Mouse (Mus musculus): ENCODE data around the gene Hist4h4. TPM values are rescaled to one million over a fixed set of nuclear protein-coding genes. Genes with fewer than 3 reads are reported as not detected.
"Not testable (repeated sequence)": the region's sequence is repeated elsewhere in the genome, so short reads cannot be mapped to it uniquely, and the experiment has no call there.

Gene Hist4h4
- polyA plus RNA-seq, 1 experiment, result 2.6 TPM

- peaks cover 70% of the 10 kb centered on the region for H3K4me1 ChIP-seq (ENCODE audit: control insufficient read depth)
- TF ChIP-seq TAL1 (IDR thresholded peaks at IDR 0.05; ENCODE audit: low read length) (no peak), GATA1 (IDR thresholded peaks at IDR 0.05; ENCODE audit: low read length) (no peak)
These were observed 3.8 kb upstream of the Hist4h4 start, which contains the start of gene H2afj for GRCm38 (mm10) chr6:136808014-136808417. TSS of gene H2afj (plus strand) at chr6:136808244.

GRCm38 (mm10) chr6:136807395-136808013 is 3.3 kb upstream of the Hist4h4 start:
- no peaks in the 10 kb centered on the region for H3K9me3 ChIP-seq (ENCODE audit: control insufficient read depth, low read length)
- H3K4me1 ChIP-seq (ENCODE audit: control insufficient read depth), result peaks cover 74% of the 10 kb centered on the region
- peaks cover 34% of the 10 kb centered on the region for H3K36me3 ChIP-seq (ENCODE audit: control insufficient read depth)
- TF ChIP-seq TAL1 (IDR thresholded peaks at IDR 0.05; ENCODE audit: low read length) (no peak), GATA1 (IDR thresholded peaks at IDR 0.05; ENCODE audit: low read length) (no peak)
- H3K4me3 ChIP-seq (replicated peaks), result peak overlapping the region; percentile 71
- H3K27me3 ChIP-seq (ENCODE audit: control insufficient read depth), result no peaks in the 10 kb centered on the region

More at GRCm38 (mm10) chr6:136808014-136808417, 3.8 kb upstream of the Hist4h4 start, which contains the start of gene H2afj:
- Histone ChIP-seq H3K4me3 (replicated peaks) (peak within 1 kb of the TSS; percentile 71), H3K9me3 (ENCODE audit: control insufficient read depth, low read length) (no peaks in the 10 kb centered on the region), H3K36me3 (ENCODE audit: control insufficient read depth) (peaks cover 39% of the 10 kb centered on the region), H3K27me3 (ENCODE audit: control insufficient read depth) (no peaks in the 10 kb centered on the region)

GRCm38 (mm10) chr6:136806819-136807218 is 2.6 kb upstream of the Hist4h4 start:
- H3K4me3 ChIP-seq (replicated peaks), result peak overlapping the region; percentile 21
- TF ChIP-seq GATA1 (IDR thresholded peaks at IDR 0.05; ENCODE audit: low read length) (no peak), TAL1 (IDR thresholded peaks at IDR 0.05; ENCODE audit: low read length) (no peak)

GRCm38 (mm10) chr6:136805409-136805775 is 1.2 kb upstream of the Hist4h4 start:
- Histone ChIP-seq H3K4me1 (ENCODE audit: control insufficient read depth) (peaks cover 67% of the 10 kb centered on the region), H3K36me3 (ENCODE audit: control insufficient read depth) (peaks cover 13% of the 10 kb centered on the region), H3K27me3 (ENCODE audit: control insufficient read depth) (no peaks in the 10 kb centered on the region), H3K4me3 (replicated peaks) (no peak overlapping the region), H3K9me3 (ENCODE audit: control insufficient read depth, low read length) (no peaks in the 10 kb centered on the region)
- no peak for TF ChIP-seq TAL1 (IDR thresholded peaks at IDR 0.05; ENCODE audit: low read length)

More at GRCm38 (mm10) chr6:136806819-136807218, 2.6 kb upstream of the Hist4h4 start:
- Histone ChIP-seq H3K4me1 (ENCODE audit: control insufficient read depth) (peaks cover 72% of the 10 kb centered on the region), H3K36me3 (ENCODE audit: control insufficient read depth) (peaks cover 27% of the 10 kb centered on the region), H3K27me3 (ENCODE audit: control insufficient read depth) (no peaks in the 10 kb centered on the region), H3K9me3 (ENCODE audit: control insufficient read depth, low read length) (no peaks in the 10 kb centered on the region)

- Histone ChIP-seq H3K9me3 (ENCODE audit: control insufficient read depth, low read length) (no peaks in the 10 kb centered on the region), H3K27me3 (ENCODE audit: control insufficient read depth) (no peaks in the 10 kb centered on the region), H3K4me1 (ENCODE audit: control insufficient read depth) (peaks cover 62% of the 10 kb centered on the region), H3K36me3 (ENCODE audit: control insufficient read depth) (peaks cover 8% of the 10 kb centered on the region), H3K4me3 (replicated peaks) (peak overlapping the region; percentile 64)
- no peak for TF ChIP-seq TAL1 (IDR thresholded peaks at IDR 0.05; ENCODE audit: low read length)
- peak; percentile 42; the same call in 1 of the 2 replicates for TF ChIP-seq GATA1 (IDR thresholded peaks at IDR 0.05; ENCODE audit: low read length)
These were observed 642 bp upstream of the Hist4h4 start for GRCm38 (mm10) chr6:136804705-136805408.

- Histone ChIP-seq H3K4me1 (ENCODE audit: control insufficient read depth) (peaks cover 55% of the 10 kb centered on the region), H3K36me3 (ENCODE audit: control insufficient read depth) (peaks cover 3% of the 10 kb centered on the region), H3K4me3 (replicated peaks) (peak overlapping the region; percentile 64), H3K9me3 (ENCODE audit: control insufficient read depth, low read length) (no peaks in the 10 kb centered on the region), H3K27me3 (ENCODE audit: control insufficient read depth) (no peaks in the 10 kb centered on the region)
- no peak for TF ChIP-seq TAL1 (IDR thresholded peaks at IDR 0.05; ENCODE audit: low read length)
- TF ChIP-seq GATA1 (IDR thresholded peaks at IDR 0.05; ENCODE audit: low read length), result no peak
These were observed 999 bp downstream of the Hist4h4 start for GRCm38 (mm10) chr6:136803093-136803738.

GRCm38 (mm10) chr6:136801274-136801673 is 2.9 kb downstream of the Hist4h4 start:
- TF ChIP-seq TAL1 (IDR thresholded peaks at IDR 0.05; ENCODE audit: low read length), result no peak
- no peak for TF ChIP-seq GATA1 (IDR thresholded peaks at IDR 0.05; ENCODE audit: low read length)
- Histone ChIP-seq H3K4me3 (replicated peaks) (no peak overlapping the region), H3K4me1 (ENCODE audit: control insufficient read depth) (peaks cover 40% of the 10 kb centered on the region), H3K27me3 (ENCODE audit: control insufficient read depth) (no peaks in the 10 kb centered on the region), H3K36me3 (ENCODE audit: control insufficient read depth) (no peaks in the 10 kb centered on the region; the same call in 1 of the 2 replicates), H3K9me3 (ENCODE audit: control insufficient read depth, low read length) (no peaks in the 10 kb centered on the region)

- H3K4me3 ChIP-seq (replicated peaks), result no peak overlapping the region
- H3K27me3 ChIP-seq (ENCODE audit: control insufficient read depth), result no peaks in the 10 kb centered on the region
- TF ChIP-seq GATA1 (IDR thresholded peaks at IDR 0.05; ENCODE audit: low read length) (no peak), TAL1 (IDR thresholded peaks at IDR 0.05; ENCODE audit: low read length) (no peak)
- peaks cover 35% of the 10 kb centered on the region for H3K4me1 ChIP-seq (ENCODE audit: control insufficient read depth)
- no peaks in the 10 kb centered on the region for H3K9me3 ChIP-seq (ENCODE audit: control insufficient read depth, low read length)
- no peaks in the 10 kb centered on the region; the same call in 1 of the 2 replicates for H3K36me3 ChIP-seq (ENCODE audit: control insufficient read depth)
These were observed 3.5 kb downstream of the Hist4h4 start for GRCm38 (mm10) chr6:136800710-136801109.

GRCm38 (mm10) chr6:136797874-136798693 is 6.1 kb downstream of the Hist4h4 start:
- H3K27me3 ChIP-seq (ENCODE audit: control insufficient read depth); H3K4me3 ChIP-seq (replicated peaks); H3K36me3 ChIP-seq (ENCODE audit: control insufficient read depth); H3K9me3 ChIP-seq (ENCODE audit: control insufficient read depth, low read length): not testable (repeated sequence)
- peaks cover 13% of the 10 kb centered on the region for H3K4me1 ChIP-seq (ENCODE audit: control insufficient read depth)

Data from erythroblast, embryonic 14.5 days (primary cell).